Mouse (Mus musculus) fibroblast of lung, adult 2 months (primary cell): ENCODE results near the gene Camta1.
A peak's percentile ranks its signal among the peaks of the same experiment; 100 is the strongest.

Experiments
- DNase-seq: peaks from one replicate; pipeline ENCODE4 v3.0.0-alpha.2; 2011; ENCODE audit warnings: low read depth

Camta1 gene

GRCm38 (mm10) chr4:151861806-151862739, at the start of gene Camta1:
Gene Camta1 (minus strand): TSS chr4:151861876.
- DNase-seq, result peak; percentile 100

- no peak for DNase-seq
Observed at GRCm38 (mm10) chr4:151908809-151909208, 47.1 kb upstream of the Camta1 start.

DNA sequence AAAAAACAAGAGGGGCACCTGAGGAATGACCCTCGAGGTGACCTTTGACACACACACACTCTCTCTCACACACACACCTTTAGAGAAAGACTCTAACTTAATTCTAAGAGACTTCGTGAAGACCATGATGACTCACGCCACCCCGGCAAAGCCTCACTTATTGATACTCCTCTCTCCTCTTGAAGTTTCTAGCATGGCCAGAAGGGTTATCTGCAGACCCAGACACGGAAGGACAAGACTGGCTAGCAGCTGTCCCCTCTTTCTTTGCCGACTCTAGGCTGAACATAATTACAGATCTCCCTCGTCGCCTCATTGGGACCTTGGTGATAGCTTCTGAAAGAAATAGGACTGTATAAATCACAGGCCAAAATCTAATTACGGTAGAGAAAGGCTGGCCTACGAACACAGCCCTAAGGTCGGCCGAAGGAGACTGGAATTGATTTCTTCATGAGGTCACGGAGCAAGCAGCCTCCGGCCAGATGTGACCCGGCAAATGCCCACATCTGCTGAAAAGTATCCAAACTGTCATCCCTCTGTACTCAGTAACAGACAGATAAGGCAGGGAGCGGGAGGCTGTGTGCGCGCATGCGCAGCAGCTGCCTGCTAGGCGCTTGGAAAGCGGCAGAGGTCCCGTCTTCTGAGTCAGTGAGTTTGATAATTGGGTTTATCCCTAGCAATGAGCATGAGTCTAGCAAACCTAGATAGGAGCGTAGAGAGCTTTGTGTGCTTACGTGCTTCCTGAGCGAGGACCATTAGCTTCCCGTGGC, 46.1 kb upstream of the Camta1 start:
- DNase-seq, result no peak

GRCm38 (mm10) chr4:151905621-151906020, 43.9 kb upstream of the Camta1 start:
- no peak for DNase-seq

GRCm38 (mm10) chr4:151904098-151904497, 42.4 kb upstream of the Camta1 start:
- DNase-seq, result no peak

DNA sequence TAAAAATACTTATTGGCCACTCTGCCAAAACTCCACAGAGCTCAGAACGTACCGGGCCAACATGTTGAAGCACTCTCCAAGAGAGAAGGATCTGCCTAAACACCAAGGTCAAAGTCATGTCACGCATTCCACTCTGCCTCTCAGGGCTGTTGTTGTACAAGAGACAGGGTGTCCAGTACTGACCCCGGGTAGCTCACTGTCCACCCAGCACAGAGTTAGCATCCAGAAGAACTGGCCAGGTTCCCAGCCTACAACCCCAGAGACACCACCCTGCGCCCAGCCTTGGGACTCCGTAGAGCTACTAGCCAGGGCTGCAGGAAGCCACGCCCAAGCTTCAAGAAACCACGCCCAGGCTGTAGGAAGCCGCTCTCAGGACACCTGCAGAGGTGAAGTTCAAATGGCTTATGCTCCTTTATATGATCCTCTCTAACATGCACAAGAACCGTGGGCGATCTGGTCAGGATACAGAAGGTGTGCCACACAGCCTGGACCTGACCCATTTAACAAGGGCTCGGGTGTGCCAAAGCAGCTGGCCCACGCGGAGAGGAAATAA, 41.1 kb upstream of the Camta1 start:
- DNase-seq, result no peak

DNA sequence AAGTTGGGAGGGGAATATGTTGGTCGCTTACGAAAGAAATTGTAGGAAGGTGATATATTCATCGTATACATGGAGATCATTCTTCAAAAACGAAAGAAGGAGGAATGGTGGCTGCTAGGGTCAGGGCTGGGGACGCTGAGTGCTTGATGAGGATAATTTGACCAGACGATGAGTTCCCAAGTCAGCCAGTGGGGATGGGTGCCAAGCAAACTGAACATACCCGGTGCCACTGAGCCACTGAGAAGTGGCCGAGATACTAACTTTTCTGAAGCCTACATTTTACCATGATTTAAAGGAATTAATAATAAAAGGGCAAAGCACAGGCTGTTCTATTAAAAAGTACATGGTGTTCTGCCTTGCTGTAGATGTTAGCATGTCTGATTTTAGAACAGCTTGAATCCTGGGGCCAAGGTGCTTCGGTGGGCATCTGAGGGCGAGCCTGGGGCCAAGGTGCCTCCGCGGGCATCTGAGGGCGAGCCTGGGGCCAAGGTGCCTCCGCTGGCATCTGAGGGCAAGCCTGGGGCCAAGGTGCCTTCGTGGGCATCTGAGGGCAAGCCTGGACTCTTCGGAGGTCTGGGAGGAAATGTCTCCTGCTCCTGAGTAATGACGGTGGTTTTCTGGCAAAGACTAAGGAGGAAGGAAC, 40.5 kb upstream of the Camta1 start:
- no peak for DNase-seq

DNA sequence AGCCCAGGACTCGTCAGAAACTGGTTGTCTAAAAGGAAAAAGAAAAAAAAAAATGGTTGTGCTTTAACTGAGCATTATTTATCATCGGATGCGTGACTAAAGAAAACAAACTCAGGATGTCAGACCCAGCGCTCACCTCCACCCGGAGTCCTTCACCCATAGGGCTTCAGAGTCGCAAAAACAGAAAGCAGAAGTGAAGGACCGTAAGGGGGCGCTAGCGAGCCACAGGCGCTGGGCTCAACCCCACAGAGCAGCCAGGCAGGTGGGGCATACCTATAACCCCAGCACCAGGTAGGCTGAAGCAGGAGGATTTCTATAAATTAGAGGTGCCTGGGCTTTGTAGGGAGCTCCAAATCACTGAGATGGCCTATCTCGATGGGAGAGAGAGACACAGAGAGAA, 39.7 kb upstream of the Camta1 start:
- no peak for DNase-seq

DNA sequence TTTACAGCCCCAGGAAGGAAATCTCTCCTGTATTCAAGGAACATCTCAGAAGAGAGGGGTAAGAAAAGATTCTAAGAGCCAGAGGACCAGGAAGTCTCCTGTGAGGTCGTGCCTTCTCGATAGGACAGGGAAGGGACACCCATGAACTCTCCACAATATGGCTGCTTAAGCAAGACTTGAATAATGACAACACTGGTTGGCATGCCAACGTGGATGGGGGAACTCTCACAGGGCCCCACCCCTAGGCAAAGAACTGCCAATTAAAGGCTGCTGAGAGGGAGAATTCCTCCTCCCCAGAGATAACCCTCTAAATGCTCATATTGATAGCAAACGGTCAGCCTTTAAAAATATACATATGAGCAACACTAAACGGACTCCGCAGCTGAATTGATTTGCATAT, 39.1 kb upstream of the Camta1 start:
- no peak for DNase-seq

DNA sequence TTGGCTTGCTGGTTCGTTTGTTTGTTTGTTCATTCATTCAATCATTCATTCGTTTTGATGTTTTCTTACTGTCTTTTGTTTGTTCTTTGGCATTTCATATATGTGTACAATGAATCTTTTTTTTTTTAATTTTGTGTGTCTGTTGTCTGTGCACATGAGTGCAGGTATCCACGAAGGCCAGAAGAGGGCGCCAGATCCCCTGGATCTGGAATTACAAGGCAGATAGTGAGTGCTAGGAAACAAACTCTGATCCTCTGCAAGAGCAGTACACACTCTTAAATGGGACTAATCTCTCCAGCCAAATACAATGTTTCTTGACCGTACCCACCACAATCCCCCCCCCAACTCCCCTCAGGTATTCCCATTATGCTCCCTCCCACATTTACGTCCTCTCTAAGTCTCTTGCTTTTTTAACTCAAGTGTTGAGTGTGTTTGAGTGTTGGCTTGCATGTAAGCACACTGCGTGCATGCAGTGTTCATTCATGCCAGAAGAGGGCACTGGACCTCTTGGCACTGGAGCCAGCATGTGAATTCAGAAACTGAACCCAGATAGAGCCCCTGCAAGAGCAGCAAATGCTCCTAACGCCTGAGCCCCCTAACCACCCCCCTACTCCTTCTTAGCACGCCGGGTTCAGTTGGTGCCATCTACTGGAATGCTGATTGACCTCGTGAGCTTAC, 38.2 kb upstream of the Camta1 start:
- no peak for DNase-seq

DNA sequence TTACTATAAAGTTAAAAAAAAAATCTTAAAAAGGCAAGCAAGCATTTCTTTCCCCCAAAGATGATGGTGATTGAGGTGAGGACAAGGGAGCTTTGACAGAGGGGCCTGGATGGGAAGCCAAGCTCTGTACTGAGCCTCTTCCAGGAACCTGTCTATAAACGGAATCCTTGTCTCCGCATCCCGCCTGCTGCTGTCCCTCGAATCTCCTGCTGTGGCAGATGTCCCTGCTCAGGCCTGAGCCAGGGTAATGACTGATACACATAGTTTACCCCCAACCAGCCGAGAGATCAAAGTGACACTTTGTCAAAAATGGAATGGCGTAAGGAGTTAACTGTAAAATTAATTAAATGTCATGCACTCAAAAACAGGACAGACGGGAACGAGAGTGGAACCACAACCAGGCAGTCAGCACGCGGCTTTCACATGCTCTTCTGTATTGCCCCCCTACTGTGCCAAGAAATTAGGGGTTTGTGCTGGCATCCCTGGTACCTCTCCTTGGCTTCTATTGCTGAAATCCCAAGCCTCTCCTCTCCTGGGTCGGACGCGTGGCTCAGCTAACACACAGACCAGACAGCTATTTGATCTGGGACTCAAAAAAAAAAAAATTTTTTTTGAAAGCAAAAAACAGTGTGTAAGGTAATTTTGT, 37.0 kb upstream of the Camta1 start:
- no peak for DNase-seq

DNA sequence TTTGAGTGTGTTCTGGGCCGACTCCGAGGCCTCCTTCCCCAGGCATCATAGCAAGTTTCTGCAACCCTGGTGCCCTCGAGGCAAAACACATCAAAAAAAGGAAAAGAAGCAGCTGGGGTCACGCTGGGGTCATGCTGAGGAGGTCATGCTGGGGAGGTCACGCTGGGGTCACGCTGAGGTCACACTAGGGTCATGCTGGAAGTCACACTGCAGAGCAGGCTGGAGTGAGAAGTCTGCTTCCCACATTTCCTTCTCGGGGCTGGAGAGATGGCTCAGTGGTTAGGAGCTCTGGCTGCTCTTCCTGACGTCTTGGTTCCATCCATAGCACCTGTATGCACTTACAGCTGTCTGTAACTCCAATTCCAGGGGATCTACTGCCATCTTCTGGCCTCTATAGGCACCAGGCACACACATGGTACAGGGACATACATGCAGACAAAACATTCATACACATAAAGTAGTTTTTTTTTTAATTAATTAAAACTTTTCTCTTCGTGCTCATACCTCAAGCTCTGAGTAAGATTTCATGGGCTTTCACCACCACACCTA, 35.5 kb upstream of the Camta1 start:
- DNase-seq, result no peak

DNA sequence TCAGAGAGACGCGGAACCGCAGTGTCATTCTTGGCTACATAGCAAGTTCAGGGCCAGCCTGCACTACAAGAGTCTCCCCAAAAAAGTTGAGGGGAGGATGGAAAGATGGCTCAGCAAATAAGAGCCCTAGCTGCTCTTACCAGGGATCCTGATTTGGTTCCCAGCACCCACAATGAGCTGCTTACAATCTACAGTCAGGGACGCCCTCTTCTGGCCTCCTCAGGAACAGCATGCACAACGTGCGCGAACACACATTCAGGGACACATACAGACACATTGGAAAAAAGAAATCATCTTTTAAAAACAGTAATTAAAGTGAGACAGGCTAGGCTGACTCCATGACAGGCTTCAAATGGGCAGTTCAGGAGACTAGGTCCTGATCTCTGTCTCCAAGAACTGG, 33.9 kb upstream of the Camta1 start:
- DNase-seq, result no peak

- DNase-seq, result no peak
Observed at GRCm38 (mm10) chr4:151894926-151895325, 33.2 kb upstream of the Camta1 start.

GRCm38 (mm10) chr4:151893241-151893640, 31.6 kb upstream of the Camta1 start:
- no peak for DNase-seq

- DNase-seq, result no peak
Observed at GRCm38 (mm10) chr4:151881590-151881989, 19.9 kb upstream of the Camta1 start.

- DNase-seq, result no peak
Observed at GRCm38 (mm10) chr4:151880044-151880690, 18.5 kb upstream of the Camta1 start.

GRCm38 (mm10) chr4:151876400-151876799, 14.7 kb upstream of the Camta1 start:
- no peak for DNase-seq

- DNase-seq, result no peak
Observed at GRCm38 (mm10) chr4:151863511-151863910, 1.8 kb upstream of the Camta1 start.

DNA sequence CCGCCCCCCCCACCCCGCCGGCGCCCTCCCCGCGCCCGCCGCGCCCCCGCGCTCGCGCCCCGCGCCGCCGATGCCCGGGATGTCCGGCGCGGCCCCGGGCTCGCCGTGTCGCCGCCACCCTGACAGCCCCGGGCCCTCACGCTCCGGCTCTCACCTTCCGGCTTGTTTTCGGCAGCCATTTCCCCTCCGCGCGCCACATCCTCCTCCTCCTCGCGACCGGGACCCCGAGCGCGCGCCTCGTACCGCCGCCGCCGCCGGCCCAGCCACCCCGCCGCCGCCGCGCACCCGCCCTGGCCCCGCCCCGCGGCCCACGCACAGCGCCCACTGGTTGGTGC, 238 bp downstream of the Camta1 start:
- DNase-seq, result no peak
